Mouse (Mus musculus) natural killer cell, adult 2 months (primary cell): Measurements from ENCODE around the gene Akap8.

Experiments
- DNase-seq, 2 experiments: peaks; one replicate each; pipeline ENCODE4 v3.0.0; 2022; ENCODE audit warnings: low spot score in 2 of 2

Akap8 gene

GRCm38 (mm10) chr17:32320597-32321389 lies at the start of gene Akap8:
TSS of gene Akap8 (minus strand) at chr17:32321238.
- peak; percentile 98 for DNase-seq

DNA sequence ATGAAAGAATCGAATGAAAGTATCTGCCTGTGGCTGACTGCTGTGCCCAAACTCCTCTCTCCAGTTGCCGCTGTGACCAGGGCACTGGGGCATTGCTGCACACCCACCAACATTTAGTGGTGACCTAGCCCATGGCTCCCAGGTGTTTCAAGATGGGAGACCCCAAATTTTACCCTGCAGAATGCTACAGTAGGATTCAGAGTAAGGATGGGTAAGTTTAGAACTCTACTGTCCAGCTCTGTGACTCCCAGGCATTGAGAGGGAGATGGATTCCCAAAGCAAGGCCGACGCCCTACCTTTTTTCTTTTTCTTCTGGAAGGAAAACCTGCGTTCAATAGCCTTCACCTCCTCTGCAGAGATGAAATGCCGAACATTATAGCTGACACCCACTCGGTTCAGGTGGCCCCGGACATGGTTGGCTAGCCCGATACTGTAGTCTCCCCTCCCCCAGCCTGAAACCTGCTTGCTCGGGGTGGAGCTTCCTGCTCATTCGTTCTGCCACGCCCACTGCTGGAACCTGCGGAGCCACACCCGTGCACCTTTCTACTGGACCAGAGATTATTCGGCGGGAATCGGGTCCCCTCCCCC lies 48.0 kb upstream of the Akap8 start:
- no peak for DNase-seq

GRCm38 (mm10) chr17:32367706-32368105 lies 46.7 kb upstream of the Akap8 start:
- no peak for DNase-seq

GRCm38 (mm10) chr17:32365296-32365695 lies 44.3 kb upstream of the Akap8 start:
- no peak for DNase-seq

GRCm38 (mm10) chr17:32364850-32365249 lies 43.8 kb upstream of the Akap8 start:
- no peak for DNase-seq

DNA sequence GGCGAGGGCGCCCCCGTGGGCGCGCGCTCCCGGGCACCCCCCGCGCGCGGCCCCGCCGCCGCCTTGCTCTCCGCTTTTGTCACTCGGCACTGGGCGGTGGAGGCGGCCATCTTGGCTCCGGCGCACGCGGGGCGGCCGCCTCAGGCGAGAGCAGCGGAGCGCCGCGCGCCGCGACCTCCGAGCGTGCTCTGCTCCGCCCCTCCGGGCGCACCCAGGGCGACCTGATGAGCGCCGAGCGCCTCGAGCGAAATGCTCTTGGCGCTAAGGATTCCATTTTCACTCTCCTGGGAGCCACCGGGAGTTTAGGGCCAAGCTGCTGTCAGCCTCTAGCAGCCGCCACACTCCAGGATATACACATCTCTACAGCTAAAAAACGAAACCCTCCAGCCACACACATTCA lies 43.3 kb upstream of the Akap8 start:
- peak; percentile 51 to 67 for DNase-seq

DNA sequence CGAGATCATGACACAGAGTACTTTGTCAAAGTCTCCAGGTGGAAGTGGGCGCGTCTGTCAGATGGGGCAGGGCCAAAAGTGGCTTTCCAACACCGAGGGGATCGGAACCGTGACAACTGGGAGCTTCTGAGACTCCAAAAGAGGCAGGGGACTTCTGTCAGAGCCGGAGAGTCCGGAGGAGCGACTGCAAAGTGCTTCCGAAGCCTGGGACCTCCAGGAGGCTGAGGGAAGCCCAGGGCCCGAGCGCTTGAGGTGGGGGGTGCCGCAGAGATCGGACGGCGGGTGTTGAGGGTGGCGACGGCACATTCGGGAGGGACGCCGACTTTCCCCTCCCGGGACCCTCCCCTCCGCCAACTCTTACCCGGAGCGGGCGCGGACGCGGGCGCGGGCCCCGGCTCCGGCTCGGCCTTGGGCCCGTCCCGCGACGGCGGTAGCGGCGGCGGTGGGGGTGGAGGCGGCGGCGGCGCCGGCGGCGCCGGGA lies 42.8 kb upstream of the Akap8 start:
- no peak for DNase-seq

GRCm38 (mm10) chr17:32362686-32363085 lies 41.6 kb upstream of the Akap8 start:
- DNase-seq: no peak

DNA sequence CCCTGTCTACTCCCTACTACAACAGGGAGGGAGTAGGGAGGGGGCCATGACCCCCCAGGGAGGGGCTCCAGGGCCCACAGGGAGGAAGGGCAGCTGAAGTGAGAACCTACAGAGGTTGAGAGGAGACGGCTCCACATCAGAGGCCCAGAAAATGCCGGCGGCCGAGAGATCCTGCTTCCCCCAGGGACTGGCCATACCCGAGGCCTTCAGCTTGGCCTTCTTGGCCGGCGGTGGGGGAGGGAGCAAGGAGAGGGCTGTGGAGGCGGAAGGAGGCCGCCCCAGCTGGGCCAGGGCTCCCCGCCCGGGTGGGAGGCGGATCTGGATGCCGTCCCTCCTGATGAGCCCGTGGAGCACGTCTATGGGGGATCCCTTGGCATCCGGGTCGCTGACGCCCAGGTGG lies 38.9 kb upstream of the Akap8 start:
- DNase-seq: no peak

GRCm38 (mm10) chr17:32358943-32359340 lies 37.9 kb upstream of the Akap8 start:
- DNase-seq: no peak

DNA sequence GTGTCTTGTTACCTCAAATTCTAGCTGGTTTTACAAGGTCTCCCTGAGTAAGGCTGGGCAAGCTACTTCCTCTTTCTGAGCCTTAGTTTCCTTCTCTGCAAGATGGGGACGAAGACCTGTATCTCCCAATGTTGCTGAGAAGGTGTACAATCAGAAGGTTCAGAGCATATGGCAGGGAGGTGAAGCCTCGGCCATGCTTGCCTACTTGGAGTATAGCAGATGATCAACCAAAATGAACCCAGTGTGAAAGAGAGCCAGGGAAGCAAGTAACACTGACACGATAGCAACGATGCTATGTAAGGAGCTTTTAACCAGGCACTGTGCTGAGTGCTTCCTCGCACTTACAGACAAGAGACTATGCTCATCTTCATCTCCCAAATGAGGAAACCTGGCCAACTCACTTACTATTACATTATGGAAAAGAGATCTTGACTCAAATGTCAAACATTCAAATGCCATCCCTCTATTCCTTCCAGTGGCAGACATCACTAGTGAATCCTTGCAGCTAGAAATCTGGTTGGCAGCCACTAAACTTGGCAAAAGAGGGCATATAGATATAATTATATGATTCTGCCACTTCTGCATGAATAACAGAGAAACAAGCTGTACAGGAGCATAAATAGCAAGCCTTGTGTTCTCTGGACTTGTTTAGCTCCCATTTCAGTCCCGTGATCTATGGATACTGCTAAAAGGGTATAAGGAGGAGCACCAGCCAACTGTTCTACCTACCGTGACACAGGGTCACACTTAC lies 37.3 kb upstream of the Akap8 start:
- DNase-seq: no peak

- DNase-seq: no peak
These were observed 36.0 kb upstream of the Akap8 start for GRCm38 (mm10) chr17:32356766-32357760.

DNA sequence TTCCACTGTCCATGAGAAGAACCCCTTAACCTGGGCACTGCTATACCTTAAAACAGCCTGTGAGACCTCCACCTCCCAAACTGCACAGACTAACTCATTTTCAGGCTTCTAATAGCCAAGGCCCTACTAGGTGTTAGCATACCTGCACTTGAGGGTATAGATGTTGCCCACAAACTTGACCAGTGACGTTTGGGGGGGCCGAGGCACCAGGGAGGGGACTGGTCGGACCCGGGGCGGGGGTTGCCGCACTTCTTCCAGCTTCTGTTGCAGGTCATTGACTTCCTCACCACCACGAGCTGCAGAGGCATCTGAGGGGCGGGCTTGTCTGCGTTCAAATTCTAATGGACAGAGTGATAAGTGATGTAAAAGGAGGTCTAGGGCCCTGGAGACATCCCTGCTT lies 35.2 kb upstream of the Akap8 start:
- DNase-seq: no peak

DNA sequence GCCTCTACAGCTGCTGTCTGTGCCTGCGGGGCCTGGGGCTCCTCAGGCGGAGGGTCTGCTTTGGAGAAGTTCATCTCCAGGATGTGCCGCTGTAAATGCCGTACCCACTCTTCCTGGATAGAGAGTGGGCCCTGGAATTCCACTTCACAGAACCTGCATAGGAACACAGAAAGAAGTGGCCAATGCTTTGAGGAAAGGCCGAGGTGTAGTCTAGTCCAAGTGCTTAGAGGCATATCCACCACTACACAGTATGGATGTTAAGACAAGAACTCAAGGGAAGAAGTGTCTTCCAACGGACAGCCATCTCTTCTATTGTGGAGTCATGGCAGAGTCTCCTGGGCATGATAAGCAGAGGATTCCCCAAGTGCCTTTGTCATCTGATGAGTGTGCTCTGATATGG lies 34.0 kb upstream of the Akap8 start:
- no peak for DNase-seq

- DNase-seq: no peak
These were observed 33.2 kb upstream of the Akap8 start for GRCm38 (mm10) chr17:32354211-32354610.

GRCm38 (mm10) chr17:32353696-32354095 lies 32.7 kb upstream of the Akap8 start:
- no peak for DNase-seq

- no peak for DNase-seq
These were observed 30.7 kb upstream of the Akap8 start for GRCm38 (mm10) chr17:32351726-32352125.

DNA sequence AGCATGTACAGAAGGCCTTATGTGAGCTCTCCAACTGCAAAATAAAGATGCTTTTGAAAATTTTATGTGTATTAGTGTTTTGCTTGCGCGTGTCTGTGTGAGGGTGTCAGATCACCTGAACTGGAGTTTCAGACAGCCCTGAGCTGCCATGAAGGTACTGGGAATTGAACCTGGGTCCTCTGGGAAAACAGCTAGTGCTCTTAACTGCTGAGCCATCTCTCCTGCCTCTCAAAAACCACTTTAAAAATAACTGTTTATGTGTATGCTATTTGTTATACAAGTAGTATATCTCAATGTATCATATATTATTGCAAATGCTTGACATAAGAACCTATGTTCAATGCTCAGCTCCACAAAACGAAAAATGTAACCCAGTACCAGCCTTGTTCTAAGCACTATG lies 30.2 kb upstream of the Akap8 start:
- DNase-seq: no peak

GRCm38 (mm10) chr17:32350382-32350983 lies 29.4 kb upstream of the Akap8 start, which contains the start of gene Akap8l:
TSS of gene Akap8l (minus strand) at chr17:32350607.
- peak; percentile 95 to 96 for DNase-seq

- no peak for DNase-seq
These were observed 28.9 kb upstream of the Akap8 start for GRCm38 (mm10) chr17:32349851-32350381.
